Mouse (Mus musculus) monocyte, adult 2 months (primary cell): ENCODE results near the gene Steap4.
"Not testable (repeated sequence)": the region's sequence is repeated elsewhere in the genome, so short reads cannot be mapped to it uniquely, and the experiment has no call there.

Experiments used
- DNase-seq, 2 experiments: peaks; one replicate each; pipeline ENCODE4 v3.0.0; 2022; ENCODE audit warnings: low spot score in 2 of 2, low read depth in 1 of 2

The Steap4 gene

GRCm38 (mm10) chr5:7988415-7988814 is 28.2 kb downstream of the Steap4 start:
- no peak for DNase-seq

GRCm38 (mm10) chr5:7991631-7992030 is 31.4 kb downstream of the Steap4 start:
- not testable (repeated sequence) for DNase-seq

GRCm38 (mm10) chr5:7993766-7994165 is 33.5 kb downstream of the Steap4 start:
- no peak for DNase-seq

GRCm38 (mm10) chr5:7995288-7995897 is 35.1 kb downstream of the Steap4 start:
- DNase-seq = no peak

- DNase-seq = no peak
These were observed 36.3 kb downstream of the Steap4 start for GRCm38 (mm10) chr5:7996401-7997044.

- no peak for DNase-seq
These were observed 36.8 kb downstream of the Steap4 start for GRCm38 (mm10) chr5:7997086-7997485.

GRCm38 (mm10) chr5:8000466-8000865 is 40.2 kb downstream of the Steap4 start:
- DNase-seq = no peak

GRCm38 (mm10) chr5:8002827-8003226 is 42.6 kb downstream of the Steap4 start:
- no peak for DNase-seq

GRCm38 (mm10) chr5:8013276-8013675 is 53.0 kb downstream of the Steap4 start:
- no peak for DNase-seq
